Mouse (Mus musculus) layer of hippocampus, adult 11-12 months (tissue): ENCODE measurements around the gene Hipk1.
"Not testable (repeated sequence)": the region's sequence is repeated elsewhere in the genome, so short reads cannot be mapped to it uniquely, and the experiment has no call there.

Source experiments
- DNase-seq: peaks from one replicate; pipeline ENCODE4 v3.0.0; 2022; ENCODE audit warnings: low spot score

The Hipk1 gene

GRCm38 (mm10) chr3:103791230-103792110 lies at the start of gene Hipk1:
Gene Hipk1 (minus strand): TSS chr3:103791563.
- peak; percentile 95 for DNase-seq

- not testable (repeated sequence) for DNase-seq
Observed at GRCm38 (mm10) chr3:103840946-103841345, 49.6 kb upstream of the Hipk1 start.

- DNase-seq: not testable (repeated sequence)
Observed at GRCm38 (mm10) chr3:103840195-103840594, 48.8 kb upstream of the Hipk1 start.

- no peak for DNase-seq
Observed at GRCm38 (mm10) chr3:103839711-103840110, 48.3 kb upstream of the Hipk1 start.

- no peak for DNase-seq
Observed at GRCm38 (mm10) chr3:103836453-103836852, 45.1 kb upstream of the Hipk1 start.

GRCm38 (mm10) chr3:103835951-103836310 lies 44.6 kb upstream of the Hipk1 start:
- no peak for DNase-seq

- DNase-seq: no peak
Observed at GRCm38 (mm10) chr3:103835272-103835950, 44.0 kb upstream of the Hipk1 start.

GRCm38 (mm10) chr3:103834001-103834400 lies 42.6 kb upstream of the Hipk1 start:
- no peak for DNase-seq

GRCm38 (mm10) chr3:103832426-103832825 lies 41.1 kb upstream of the Hipk1 start, which contains the start of gene Bcl2l15:
Gene Bcl2l15 (plus strand): TSS chr3:103832601.
- DNase-seq: no peak

- DNase-seq: no peak
Observed at GRCm38 (mm10) chr3:103831146-103831545, 39.8 kb upstream of the Hipk1 start.

- DNase-seq: not testable (repeated sequence)
Observed at GRCm38 (mm10) chr3:103830681-103831080, 39.3 kb upstream of the Hipk1 start.

GRCm38 (mm10) chr3:103829036-103829435 lies 37.7 kb upstream of the Hipk1 start:
- DNase-seq: no peak

GRCm38 (mm10) chr3:103827548-103827947 lies 36.2 kb upstream of the Hipk1 start:
- no peak for DNase-seq

- no peak for DNase-seq
Observed at GRCm38 (mm10) chr3:103810967-103811366, 19.6 kb upstream of the Hipk1 start.

GRCm38 (mm10) chr3:103809799-103810150 lies 18.4 kb upstream of the Hipk1 start:
- DNase-seq: no peak

- DNase-seq: peak; percentile 92
Observed at GRCm38 (mm10) chr3:103808891-103809798, 17.8 kb upstream of the Hipk1 start, which contains the start of the genes Dclre1b, Ap4b1 and Gm43064. Gene Dclre1b (minus strand): TSS chr3:103809444. Gene Ap4b1 (plus strand): TSS chr3:103809520. Gene Gm43064 (plus strand): TSS chr3:103809573.

- DNase-seq: no peak
Observed at GRCm38 (mm10) chr3:103805671-103806070, 14.3 kb upstream of the Hipk1 start.

- peak; percentile 16 for DNase-seq
Observed at GRCm38 (mm10) chr3:103802861-103803260, 11.5 kb upstream of the Hipk1 start.

- peak; percentile 82 for DNase-seq
Observed at GRCm38 (mm10) chr3:103801631-103802531, 10.5 kb upstream of the Hipk1 start.

- no peak for DNase-seq
Observed at GRCm38 (mm10) chr3:103799507-103799906, 8.1 kb upstream of the Hipk1 start.

GRCm38 (mm10) chr3:103796389-103796788 lies 5.0 kb upstream of the Hipk1 start:
- DNase-seq: no peak
